Mouse (Mus musculus): ENCODE measurements around the gene Cryba1.

DNA sequence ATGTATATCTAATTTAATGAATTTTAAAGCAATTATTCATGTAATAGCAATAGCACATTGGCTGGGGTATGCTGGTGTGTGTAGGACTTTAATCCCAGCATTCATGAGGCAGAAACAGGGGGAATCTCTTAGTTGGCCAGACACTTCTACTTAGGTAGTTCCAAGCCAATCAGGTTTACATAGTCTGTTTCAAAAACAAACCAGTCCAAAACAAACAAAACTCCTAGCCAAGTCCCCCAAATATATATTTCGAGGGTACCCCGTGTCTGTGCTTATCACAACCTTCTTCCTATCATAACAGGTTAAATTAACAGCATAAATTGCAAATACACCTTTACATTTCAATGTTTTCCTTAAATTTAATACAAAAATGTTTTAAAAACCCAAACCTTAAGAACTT lies 40.2 kb downstream of the Cryba1 start:
- no peak for TF ChIP-seq CTCF (IDR thresholded peaks at IDR 0.05; ENCODE audit: low read depth)
- no peak for TF ChIP-seq EP300 (optimal IDR thresholded peaks at IDR 0.05)
